Mouse (Mus musculus) right cerebral cortex, postnatal 14 days (tissue): ENCODE data around the gene Rassf1.

Experiments
- DNase-seq: peaks from one replicate; pipeline ENCODE4 v3.0.0; 2022

Rassf1 gene

GRCm38 (mm10) chr9:107607036-107607435 lies 55.7 kb downstream of the Rassf1 start:
- no peak for DNase-seq

- no peak for DNase-seq
Measured at GRCm38 (mm10) chr9:107607653-107608245, 56.4 kb downstream of the Rassf1 start.

GRCm38 (mm10) chr9:107608741-107609432 lies 57.5 kb downstream of the Rassf1 start, which contains the start of gene Sema3b:
Gene Sema3b, minus strand, starts transcription at chr9:107609229.
- no peak for DNase-seq

GRCm38 (mm10) chr9:107609433-107609830 lies 58.1 kb downstream of the Rassf1 start:
- no peak for DNase-seq

- DNase-seq, result no peak
Measured at GRCm38 (mm10) chr9:107611456-107612190, 60.3 kb downstream of the Rassf1 start.
